Mouse (Mus musculus) adrenal gland, postnatal 25 days (tissue): Measurements from ENCODE around the gene Nacc1. TPM values are rescaled to one million over a fixed set of nuclear protein-coding genes. Genes with fewer than 3 reads are reported as not detected.
"Not testable (repeated sequence)": the region's sequence is repeated elsewhere in the genome, so short reads cannot be mapped to it uniquely, and the experiment has no call there.

Source experiments
- DNase-seq: peaks from one replicate; pipeline ENCODE4 v3.0.0; 2021; ENCODE audit warnings: mixed read lengths
- total RNA-seq: library from RNA; stranded (reverse); gene quantifications from 2 replicates; pipeline ENCODE4 v1.2.3, GENCODE M21; 2021

Nacc1 gene
- total RNA-seq, 1 experiment from 2014 or later = 73.9 TPM

GRCm38 (mm10) chr8:84698288-84698687 lies 10.6 kb upstream of the Nacc1 start:
- DNase-seq = no peak

DNA sequence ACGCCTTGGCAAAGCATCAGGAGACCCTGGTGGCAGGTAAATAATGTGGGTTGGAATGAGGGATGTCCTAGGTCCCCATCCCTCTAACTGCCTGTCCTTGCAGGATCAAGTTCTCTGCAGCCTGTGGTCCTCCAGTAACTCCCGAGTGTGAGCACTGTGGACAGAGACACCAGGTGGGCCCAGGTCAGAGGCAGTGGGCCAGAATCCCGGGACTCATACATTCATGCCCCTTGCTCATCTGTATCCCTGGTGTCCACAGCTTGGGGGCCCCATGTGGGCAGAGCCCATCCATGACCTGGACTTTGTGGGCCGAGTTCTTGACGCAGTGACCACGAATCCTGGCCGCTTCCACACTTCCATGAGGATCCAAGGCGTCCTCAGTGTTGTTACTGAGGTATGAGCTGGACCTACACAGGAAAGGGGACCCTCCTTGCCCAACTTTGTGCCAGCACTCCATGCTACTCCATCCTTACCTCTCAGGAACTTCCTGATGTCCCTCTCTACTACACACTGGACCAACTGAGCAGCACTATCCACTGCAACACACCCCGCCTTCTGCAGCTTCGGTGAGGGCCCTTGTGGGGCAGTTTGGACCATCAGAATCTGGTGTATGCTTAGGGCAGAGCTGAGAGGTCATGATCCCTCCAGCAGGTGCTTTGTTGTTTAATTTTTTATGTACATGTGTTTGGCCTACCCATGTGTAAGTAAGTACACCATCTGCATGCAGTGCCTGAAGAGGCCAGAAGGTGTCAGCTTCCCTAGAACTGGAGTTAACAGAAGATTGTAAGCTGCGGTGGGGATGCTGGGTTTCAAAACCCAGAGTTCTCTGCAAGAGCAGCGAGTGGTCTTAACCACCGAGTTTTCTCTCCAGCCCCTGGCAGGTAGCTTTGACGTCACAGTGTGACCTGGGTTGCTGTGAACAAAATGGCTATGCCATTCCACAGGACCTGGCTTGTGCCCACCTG lies 9.8 kb upstream of the Nacc1 start:
- no peak for DNase-seq

- no peak for DNase-seq
Measured at GRCm38 (mm10) chr8:84695140-84695539, 7.5 kb upstream of the Nacc1 start.

- DNase-seq = no peak
Measured at GRCm38 (mm10) chr8:84693332-84693731, 5.7 kb upstream of the Nacc1 start.

- DNase-seq = peak; percentile 82
Measured at GRCm38 (mm10) chr8:84689091-84689915, 1.6 kb upstream of the Nacc1 start.

DNA sequence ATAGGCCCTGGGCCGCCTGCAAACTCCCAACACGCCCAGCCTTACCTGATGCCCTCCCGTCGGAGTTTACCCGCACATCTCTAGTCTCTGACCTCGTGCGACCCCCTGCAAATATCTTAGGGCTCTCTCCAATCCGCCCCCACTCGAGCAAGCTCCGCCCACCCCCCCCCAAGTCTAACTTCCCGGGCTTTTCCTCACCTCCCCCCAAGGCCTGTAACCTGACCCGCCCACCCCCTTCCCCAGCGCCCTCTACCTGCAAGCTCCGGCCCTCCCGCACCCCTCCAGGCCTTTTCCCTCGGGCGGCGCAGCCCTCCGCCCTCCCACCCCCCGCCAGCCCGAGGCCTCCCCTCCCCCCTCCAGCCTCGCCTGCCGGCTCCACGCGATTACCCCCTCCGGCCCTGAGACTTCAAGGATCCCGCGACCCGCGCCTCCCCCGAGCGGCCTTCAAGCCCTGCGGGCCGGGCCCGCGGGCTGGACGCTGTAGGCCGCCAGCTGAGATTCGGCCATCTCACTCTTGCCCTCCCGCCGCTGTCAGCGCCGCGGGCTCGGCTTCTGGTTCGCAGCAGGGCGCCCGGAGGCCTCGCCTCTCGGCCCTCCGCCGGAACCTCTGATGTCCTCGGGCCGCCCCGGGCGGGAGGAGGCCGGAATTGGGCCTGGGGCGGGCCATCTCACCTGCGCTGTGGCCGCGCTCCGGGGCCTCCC lies 508 bp downstream of the Nacc1 start:
- no peak for DNase-seq

GRCm38 (mm10) chr8:84686191-84687002 lies 1.3 kb downstream of the Nacc1 start, which contains the start of gene Trmt1:
Trmt1 (plus strand) TSS chr8:84686307.
- DNase-seq = no peak

GRCm38 (mm10) chr8:84684537-84684936 lies 3.1 kb downstream of the Nacc1 start:
- DNase-seq = no peak

DNA sequence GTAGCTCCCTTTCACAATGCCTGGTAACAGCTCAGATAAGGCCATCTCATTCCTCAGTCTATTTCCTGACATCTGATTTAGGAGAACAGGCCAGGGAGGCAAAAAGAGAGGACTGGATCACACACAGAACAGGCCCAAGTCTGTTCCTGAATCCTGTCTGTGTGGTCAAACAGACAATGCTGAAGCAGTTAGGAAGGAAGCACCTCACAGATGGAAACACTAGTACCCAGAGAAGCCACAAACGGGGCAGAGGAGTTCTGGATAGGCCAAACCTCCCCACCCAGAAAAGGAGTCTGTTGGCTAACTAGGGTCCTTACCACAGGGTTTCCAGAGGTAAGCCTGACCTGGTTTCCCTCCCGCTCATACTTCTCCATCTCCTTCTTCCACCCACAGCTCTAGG lies 5.4 kb downstream of the Nacc1 start:
- no peak for DNase-seq

DNA sequence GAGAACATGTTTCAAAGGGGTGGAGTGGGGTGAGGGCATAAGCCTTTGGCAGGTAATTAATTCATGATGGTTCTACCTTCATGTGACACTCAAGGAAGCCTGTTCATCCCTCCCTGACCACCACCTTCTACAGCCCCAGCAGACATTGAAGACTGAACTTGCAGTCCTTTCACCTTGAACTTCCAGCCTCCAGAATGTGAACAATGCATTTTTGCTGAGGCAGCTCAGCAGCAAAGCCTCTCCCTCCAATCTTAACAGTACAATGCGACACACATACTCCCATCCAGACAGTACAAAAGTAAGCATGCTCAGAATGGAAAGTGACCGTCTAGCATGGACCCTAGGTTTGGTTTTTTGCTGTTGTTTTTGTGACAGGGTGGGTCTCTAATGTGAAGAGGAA lies 6.2 kb downstream of the Nacc1 start:
- DNase-seq = no peak

DNA sequence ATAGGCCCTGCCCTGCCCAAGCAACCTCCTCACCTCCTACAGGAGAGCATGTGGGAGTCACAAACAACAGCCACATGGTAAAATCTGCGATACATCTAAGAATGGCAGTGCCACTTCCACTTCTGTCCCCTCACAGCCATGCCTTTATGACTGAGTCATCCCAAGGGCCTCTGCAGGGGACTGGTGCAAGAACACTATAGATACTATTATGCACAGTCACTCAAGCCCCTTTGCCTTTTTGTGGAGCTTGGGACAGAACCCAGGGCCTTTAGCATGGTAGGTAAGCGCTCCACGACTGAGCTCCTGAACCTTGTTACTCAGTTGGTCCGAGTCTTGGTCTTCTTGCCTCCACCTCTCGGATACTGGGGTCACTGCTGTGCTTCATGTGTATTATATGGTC lies 10.4 kb downstream of the Nacc1 start:
- DNase-seq = no peak

DNA sequence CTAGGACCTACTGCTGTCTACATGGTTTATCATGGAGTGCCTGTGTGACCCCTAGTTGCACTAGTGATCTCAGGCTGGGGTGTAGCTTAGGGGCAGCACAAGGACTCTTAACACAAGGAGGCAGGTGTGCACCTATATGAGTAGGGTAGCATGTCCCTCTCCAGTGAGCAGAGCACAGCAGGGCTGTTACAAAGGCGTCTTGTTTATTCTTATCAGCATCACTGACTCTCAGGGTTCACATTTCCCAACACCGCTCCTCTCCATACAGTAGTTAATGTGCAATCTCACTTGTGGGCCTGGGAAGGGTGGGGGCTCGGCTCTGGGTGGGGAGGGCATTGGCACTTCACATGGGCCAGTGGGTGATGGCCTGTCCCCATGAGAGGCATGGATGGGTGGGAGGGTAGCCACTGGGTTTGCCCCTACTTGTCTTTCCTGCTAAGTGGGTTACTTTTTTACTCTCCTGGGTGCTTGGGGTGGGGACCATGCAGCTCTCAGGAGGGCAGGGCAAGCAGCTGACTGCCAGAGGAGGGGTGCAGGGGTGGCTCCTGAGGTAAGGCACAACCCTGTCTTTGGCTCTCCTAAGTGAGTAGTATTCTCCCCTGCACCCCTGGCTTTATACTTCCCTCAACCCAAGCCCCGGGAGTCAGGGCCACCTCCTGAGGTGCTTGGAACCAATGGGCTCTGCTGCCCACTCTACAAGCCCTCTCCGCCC lies 17.2 kb downstream of the Nacc1 start:
- not testable (repeated sequence) for DNase-seq

- no peak for DNase-seq
Measured at GRCm38 (mm10) chr8:84668731-84669485, 18.8 kb downstream of the Nacc1 start.

GRCm38 (mm10) chr8:84668081-84668480 lies 19.6 kb downstream of the Nacc1 start:
- DNase-seq = no peak

- DNase-seq = peak; percentile 21
Measured at GRCm38 (mm10) chr8:84665385-84665893, 22.2 kb downstream of the Nacc1 start.

DNA sequence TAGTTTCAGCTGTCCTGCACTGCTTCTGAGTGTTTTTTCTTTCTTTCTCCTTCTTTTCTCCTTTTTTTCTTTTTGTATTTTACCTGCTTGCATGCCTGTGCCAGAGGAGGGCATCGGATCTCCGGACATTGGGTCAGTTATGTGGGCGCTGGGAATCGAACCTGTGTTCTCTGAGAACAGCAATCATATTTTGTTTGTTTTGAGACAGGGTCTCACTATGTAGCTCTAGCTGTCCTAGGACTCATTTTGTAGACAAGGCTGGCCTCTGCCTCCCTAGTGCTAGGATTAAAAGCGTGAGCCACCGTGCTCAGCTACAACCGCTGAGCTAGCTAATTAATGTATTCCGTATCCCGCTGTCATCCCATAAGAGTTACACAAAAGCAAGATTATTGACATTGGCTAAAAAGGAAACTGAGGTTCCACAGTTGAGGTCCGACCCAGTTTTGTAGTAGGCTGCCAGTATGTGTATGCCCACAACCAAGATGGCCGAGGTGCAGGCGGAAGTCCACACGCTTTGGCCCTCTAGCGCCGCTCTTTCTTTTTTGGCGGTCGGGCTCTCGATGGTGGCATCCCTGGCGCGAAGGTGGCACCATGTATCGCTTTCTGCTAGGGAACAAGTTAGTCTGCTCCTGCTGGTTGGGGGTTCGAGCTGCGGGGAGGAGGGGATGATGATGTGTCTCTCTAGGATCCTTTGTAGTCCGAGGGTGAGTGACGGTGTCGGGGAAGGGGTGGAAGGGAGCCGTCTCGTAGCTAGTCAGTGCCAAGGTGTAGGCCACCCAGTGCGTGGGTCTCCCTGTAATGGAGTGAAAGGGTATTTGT lies 22.9 kb downstream of the Nacc1 start:
- DNase-seq = peak; percentile 77

DNA sequence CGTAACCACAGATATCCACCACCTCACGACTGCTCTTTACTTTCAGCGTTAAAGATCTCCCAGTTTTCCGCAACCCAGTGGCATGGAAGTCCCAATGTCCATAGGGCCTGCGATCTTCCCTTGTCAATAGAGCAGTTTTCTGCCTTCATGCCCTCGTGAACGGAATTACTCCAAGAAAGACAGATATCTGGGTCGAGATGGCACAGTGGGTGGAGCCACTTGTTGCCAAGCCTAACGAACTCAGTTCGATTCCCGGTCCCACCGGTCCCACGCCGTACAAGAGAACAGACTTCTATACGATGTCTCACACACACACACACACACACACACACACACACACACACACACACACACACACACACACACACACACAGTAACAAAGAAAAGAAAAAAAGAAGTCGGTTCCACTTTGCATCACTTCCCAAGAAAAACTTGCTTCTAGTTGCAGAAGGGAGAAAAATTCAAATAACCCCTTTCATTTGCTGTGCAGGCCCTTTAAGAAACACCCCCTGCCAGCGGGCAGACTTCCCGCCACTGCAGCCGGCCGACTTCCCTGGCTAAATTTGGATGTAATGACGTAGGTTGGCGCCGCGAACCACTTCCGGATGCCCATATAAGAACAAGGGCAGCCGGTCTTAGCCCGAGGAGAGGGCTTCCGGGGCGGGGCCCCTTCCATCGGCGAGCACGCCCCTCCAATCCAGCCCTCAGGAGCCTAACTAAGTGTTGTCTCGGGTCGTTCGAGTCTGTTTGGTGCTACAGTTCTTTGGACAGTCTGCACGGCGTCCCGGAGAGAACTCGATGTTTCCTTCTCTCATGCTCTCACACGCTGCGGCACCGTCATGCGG lies 24.0 kb downstream of the Nacc1 start:
- peak; percentile 94 for DNase-seq

DNA sequence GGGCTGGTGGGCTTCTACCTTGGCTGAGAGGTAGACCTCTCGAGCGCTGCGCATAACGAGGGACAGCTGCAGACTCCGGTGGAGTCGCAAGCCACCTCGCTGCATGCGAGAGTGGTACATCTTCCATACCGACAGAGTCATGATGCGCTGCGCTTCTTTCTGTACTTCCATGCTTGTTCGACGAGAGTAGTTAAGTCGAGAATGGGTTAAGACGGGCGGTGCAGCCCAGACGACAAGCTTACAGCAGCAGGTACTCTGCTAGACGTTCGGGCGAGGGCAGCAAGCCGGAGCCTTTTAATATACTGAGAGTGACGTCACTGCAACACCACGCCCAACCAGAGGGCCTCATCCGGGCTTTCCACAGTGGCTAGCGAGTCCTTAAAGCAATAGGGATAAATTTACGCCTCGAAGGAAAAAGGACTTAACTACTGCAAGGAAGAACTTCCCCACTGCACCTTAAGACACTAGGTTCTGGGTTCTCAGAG lies 25.0 kb downstream of the Nacc1 start, which contains the start of gene Ier2:
Gene Ier2, minus strand, starts transcription at position 272 of the 485 bp plus-strand sequence.
- DNase-seq = peak; percentile 93
